Mouse (Mus musculus) hematopoietic stem cell, adult 5-6 weeks (primary cell): ENCODE results near the gene Akap13. TPM values are rescaled to one million over a fixed set of nuclear protein-coding genes. Genes with fewer than 3 reads are reported as not detected.

Experiments used
- ATAC-seq, 2 experiments: fragments of 125-278 bp in 1 of 2; replicated peaks in 1 of 2; 2 replicates each; pipeline ENCODE4 v1.8.0; 2016 to 2017; ENCODE audit warnings: inconsistent platforms in 2 of 2, mild to moderate bottlenecking in 2 of 2, moderate number of reproducible peaks in 2 of 2, low read depth in 1 of 2, moderate TSS enrichment in 1 of 2; ENCODE audit not compliant: low FRiP score in 2 of 2, poor library complexity in 2 of 2, severe bottlenecking in 2 of 2, insufficient read depth in 1 of 2, low TSS enrichment in 1 of 2
- total RNA-seq: library from RNA; stranded (forward); fragments of 172-1452, 232-1000 nt; gene quantifications from 2 replicates; pipeline ENCODE4 v1.2.3, GENCODE M21; 2017

Akap13 gene
- total RNA-seq, 1 experiment from 2014 or later: 299 TPM

DNA sequence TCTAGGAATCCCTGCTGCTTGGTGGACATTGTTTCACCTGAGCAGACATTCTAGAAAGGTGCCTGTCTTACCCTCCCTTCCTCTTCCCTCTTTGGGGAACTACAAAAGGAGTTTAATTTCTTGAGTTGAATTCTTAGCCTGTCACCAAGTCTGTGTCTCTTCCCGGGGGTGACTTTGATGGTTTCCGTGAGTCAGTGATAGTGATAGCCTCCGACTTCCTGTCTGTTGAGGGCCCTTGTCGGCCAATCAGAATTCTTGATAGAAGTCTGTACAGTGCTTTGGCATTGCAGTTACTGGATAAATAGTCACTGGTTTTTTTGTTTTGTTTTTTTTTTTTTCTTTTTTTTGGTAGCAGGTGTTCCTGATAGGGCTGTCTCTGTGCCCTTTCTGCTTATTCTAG, 116.8 kb downstream of the Akap13 start:
- ATAC-seq: peak; percentile 39 to 43

DNA sequence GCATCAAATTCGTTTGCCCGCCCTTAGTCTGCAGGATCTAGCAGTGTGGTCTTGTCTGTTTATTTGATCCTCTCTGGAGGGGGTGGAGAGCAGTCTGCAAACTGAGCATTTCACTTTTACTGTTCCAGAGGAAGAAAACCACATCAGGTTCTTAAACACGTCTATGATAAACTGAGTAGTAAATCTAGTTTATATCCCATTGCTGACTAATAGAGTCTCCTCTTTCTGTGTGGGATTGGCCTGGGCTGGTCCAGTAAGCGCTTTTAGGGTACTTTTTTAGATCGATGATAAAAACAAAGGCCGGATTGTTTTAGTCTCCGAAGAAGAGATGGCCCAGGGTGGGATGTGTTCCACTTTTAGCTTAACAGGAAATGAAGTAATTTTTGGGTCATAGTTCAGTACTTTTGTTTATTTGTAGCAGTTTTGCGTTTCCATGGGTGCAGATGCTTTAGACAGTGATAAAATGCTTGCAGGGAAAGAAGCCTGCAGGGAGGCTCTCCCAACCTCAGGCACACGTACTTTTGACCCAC, 119.9 kb downstream of the Akap13 start:
- peak; percentile 24 to 59; a peak in 2 of 4 replicates for ATAC-seq

DNA sequence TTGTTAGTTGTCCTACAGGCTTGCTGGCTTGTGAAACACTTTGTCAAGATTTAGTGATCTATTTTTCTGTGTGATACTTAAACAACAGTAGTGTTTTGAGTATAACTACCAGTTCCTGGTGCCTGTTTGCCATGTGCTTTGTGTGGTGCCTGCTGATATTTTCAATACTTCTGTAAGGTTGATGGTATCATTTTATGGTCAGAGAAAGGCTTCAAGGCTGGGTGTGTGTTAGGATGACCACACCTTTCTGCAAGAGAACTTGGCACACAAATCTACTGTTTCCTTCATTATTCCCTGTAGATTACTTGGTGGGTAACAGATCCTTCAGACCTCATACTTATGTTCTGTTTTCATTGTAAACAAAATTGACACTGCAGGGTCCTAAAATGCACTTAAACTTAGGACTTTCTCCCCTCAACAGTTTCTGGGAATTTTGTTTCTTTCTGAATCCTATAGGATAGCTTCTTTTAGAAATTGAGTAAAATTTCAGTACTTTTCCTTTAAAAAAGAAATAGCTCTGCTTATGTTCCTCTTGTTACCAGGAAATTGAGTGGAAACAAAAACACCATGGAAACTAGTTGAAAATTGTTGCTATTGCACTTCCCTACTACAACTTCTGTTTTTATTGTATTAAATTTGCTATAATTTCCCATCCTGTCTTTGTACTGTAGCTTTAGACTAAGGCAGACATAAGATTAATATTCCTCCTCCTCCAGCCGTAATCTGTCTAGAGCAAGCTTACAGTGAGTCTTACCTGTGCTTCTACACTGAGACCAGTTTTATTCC, 120.7 kb downstream of the Akap13 start:
- ATAC-seq: peak in 1 of 2 experiments; percentile 44; a peak in 2 of 4 replicates

DNA sequence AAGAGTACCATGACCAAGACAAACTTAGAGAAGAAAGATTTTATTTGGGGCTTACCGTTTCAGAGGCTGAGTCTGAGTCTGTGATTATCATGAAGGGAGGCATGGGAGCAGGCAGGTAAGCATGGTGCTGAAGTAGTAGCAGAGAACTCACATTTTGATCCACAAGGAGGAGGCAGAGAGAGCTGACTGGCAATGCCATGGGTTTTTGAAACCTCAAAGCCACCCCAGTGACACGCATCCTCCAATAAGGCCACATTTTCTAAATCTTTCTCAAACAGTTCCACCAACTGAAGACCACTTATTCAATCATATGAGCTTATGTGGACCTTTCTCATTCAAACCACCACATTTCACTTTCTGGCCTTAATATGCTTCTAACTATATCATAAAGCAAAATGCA, 121.5 kb downstream of the Akap13 start:
- ATAC-seq: no peak

DNA sequence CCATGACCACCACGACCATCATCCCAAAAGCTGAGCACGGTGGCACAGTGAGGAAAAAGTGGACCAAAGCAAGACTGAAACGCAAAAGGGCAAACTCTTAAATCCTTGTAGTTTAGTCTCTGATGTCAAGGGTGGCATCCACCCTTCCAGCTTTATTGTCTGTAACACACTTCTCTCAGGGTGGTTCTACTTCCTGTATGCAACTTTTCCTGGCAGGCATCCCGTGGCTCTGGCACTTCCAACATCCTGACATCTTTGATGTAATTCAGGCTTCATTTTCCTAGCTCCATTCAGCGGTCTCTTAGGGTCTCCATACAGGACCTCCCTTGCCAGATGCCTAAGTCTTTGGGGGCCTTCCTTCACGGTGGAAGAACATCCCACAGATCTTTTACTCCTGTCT, 122.0 kb downstream of the Akap13 start:
- ATAC-seq: no peak

DNA sequence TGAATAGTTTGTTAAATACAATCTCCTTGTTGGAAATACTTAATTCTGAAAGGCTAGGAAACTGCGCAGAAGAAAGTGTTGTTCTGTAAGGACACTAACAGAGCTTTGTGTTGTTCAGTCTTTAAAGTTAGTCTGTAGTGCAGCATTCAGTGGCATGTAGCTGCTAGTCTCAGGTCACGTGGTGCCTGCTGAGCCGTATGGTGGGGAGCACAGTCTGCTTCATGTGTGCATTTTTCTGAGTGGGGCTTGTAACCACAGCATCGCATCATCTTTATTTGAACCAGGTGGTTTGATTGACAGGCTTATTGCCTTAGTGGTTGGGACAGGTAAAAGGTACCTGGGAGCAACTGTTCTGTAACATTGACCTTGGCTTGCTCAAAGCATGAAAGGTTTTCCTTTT, 123.3 kb downstream of the Akap13 start:
- ATAC-seq: no peak

DNA sequence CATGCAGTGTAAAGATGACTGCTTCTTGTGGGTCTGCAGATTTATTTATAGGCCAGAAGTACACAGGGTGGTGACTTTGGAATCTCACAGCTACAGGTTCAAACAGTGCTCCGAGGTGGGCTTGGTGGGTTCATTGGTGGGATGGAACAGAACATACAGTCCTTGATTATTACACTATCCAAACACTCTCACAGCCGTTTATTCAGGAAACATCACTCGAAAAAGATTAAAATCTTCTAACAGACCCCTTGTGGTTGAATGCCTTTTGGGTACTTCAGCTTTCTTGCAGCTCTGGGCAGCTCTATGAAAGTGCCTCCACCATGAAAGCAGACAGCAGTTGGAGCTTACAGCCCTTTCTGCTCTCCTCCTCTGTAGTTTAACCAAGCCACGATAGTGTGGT, 126.8 kb downstream of the Akap13 start:
- peak; percentile 20 to 39; a peak in 3 of 4 replicates for ATAC-seq

DNA sequence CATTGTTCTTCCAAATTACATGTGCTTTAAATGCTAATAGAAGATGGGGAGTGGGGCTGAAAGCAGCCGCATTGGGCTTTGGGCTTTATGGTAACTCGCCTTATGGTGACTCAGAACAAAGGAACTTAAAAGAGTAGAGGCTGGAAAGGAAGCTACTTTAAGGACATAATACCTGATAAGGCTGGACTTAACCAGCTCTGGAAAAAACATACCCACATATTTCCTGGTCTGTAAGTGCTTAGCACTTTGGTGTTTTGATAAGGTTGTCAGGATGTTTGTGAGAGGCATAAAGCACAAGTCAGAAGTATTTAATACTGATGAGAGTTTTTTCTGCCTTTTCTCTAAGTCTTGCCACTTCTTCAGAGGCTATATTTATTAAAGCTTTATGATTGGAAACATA, 128.8 kb downstream of the Akap13 start:
- ATAC-seq: no peak

DNA sequence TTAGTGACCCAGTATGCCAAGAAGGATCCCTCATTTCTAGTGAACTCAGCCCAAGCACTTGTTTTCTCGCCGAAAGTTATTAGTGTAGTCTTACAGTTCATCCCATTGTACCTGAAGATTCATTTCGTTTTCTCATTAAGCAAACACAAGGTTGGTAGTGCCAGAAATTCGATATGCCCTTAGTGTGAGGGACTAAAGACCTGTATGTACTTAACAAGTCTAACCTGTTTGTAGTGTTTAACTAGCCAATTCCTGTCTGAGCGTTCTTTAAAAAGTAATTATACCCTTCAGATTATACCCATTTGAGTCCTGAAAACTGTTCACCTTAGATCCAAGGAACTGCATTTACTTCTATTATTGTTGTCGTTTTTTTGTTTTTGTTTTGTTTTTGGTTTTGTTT, 130.1 kb downstream of the Akap13 start:
- no peak for ATAC-seq

DNA sequence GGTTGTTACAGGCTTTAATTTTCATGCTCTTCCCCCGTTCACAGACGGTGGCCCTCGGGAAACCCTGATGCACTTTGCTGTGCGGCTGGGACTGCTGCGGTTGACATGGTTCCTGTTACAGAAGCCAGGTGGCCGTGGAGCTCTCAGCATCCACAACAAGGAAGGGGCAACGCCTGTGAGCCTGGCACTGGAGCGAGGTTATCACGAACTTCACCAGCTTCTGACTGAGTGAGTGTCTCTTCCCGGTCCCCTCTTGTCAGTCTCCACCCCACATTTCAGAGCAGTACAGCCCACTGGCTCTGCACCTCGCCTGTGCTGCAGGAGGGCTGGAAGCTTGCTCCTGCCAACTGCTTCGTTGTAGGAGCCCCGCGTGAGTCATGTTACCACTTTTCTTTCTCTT, 130.8 kb downstream of the Akap13 start:
- peak; percentile 79 to 82 for ATAC-seq

DNA sequence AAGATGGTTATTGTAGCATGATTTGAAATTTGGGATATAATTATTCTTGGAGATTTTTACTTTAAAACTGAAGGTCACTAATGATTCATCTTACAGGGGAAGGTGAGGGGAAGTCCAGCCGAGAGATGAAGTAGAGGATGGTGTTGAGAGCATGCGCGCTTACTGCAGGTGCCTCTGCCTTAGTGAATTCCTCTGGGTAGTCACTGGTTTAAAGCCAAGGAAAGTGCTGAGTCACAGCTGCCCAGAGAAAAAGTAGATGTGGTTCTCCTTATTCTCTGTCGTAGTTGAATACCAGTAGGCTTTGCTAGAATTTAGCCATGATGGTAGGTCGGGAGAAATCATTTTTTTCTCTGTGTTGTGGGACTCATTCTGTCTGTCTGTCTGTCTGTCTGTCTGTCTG, 132.4 kb downstream of the Akap13 start:
- peak; percentile 44 to 53; a peak in 3 of 4 replicates for ATAC-seq

DNA sequence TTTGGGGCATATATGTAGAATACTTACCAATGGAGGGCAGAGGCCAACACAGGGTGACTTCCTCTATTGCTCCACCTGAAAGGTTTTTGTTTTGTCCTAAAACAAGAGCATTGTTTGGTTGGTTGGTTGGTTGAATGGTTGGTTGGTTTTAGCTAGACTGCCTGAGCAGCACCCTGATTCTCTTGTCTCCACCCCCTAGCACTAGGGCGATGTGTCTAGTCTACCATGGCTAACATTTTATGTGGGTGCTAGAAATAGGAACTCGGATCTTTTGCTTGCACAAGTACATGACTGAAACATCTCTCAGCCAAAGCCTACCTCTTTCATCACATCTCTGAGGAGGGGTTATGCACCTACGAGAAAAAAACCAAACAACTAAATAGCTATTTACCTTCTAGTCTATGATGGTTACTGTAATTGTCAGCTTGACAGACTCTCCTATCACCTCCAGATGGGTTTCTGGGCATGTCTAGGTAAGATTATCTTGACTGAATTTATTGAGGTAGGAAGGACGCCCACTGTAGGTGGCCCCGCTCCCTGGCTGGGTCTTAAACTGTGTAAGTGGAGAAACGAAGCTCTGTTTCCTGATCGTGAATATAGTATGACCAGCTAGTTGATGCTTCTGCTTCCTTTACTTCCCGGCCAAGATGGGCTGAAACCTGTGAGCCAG, 134.1 kb downstream of the Akap13 start:
- peak in 1 of 2 experiments; percentile 29; a peak in 1 of 4 replicates for ATAC-seq

DNA sequence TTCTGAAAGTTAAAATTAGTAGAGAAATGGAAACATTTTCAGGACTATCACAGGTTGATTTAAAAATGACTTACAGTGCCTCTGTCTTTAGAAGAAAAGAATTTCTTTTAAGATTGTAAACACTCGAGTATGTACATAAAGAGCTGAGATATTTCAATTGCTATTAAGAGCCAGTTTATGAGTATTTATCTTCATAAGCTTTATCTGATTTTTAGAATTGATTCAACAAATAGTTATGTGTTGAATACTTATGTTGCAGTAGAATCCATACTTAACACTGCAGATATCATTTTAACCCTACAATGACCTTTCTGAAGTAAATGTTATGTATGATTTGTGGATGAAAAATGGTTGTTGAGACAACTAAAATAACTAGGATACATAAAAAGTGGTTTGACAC, 136.6 kb downstream of the Akap13 start:
- ATAC-seq: no peak

DNA sequence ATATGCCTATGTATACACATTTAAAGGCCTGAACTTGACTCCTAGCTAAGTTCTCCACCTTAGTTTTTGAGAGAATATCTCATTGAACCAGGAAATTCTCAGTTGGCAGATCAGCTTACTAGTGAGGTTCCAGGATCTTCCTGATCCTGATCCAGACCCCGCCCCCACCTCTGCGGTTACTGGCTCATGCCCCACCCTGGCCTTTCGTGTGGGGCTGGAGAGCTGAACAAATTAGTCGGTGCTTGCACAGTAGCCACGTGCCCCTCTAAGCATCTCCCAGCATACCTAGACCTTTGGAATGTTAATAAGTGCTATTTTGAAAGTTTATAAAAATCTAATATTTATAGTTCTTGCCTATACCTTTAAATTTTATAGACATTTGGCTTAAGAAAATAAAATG, 139.5 kb downstream of the Akap13 start:
- ATAC-seq: no peak

DNA sequence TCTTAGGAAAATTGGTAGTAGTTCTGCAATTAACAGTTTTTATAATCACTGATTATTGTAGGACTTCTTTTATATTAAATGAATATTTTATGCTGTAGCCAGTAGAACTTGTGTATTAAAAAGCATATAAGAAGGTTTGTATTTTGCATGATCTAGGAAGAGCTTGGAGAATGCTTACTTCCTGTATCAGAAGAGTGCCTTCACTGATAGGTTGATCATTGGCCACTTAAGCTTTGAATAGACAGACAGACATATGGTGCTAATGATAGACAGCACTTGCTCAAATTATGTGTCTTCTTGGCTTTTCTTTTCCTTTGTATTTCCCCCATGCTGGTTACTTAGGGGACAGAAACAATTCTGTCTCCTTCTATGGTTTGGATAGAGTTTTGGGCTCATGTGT, 139.9 kb downstream of the Akap13 start:
- ATAC-seq: no peak

DNA sequence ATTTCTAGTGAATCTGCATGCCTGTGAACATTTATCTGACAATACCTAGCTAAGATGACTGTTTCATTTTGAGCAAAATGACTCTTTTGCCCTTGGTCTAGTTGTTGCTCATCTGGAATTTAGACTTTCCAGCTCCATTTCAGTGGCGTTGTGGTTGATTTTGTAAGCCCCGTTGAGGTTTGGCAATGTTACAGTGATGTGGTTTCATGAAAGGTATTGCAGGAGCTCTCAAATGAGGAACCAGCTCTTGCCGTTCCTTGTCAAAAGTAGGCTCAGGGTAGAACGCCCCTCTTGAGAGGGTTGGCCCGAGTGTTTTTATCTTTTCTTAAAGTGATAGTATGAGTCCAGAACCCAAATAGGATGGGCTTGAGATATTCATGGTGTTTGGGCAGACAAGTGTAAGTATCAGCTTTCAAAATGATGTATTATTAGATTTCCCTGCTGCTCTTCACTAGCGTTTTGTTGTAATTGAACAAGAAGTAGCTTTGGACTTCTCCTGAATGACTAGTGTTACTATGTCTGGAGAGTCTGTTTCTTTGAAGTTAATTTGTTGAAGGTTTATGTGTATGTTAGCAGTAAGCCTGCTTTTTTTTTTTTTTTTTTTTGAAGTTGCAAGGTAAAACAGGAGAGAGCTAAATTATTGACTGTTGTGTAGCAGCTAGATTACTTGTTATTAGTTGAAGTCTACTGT, 140.9 kb downstream of the Akap13 start:
- peak; percentile 95 to 96 for ATAC-seq

DNA sequence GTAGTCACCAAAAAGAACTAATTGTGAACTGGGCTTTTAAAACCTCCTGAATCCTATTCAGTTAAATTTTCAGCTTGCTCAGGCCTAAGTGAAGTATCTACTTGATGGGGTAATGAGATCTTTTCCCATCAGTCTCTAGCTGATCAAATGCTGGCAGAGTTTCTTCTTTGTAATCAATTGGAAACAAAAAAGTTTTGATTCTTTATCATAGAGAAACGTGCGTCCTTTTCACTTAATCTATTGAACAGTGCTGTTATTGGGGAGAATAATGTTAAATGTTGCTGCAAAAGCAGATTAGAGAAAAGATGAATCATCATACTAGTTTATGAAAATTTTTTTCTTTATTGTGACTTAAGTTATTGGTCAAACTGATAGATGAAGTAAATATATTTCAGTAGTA, 142.5 kb downstream of the Akap13 start:
- no peak for ATAC-seq
